Mouse (Mus musculus) cortical plate, adult 2 months (tissue): ENCODE measurements at regions not wholly inside any gene's neighbourhood (a gene's known extent, or its start where the extent isn't known, plus 50 kb on each side); places are given as distances from the start of the nearest gene placed in this dataset.

ENCODE experiments used
- H3K27ac ChIP-seq: fragments of 200-500 bp; 2 replicates; pipeline ENCODE4 v1.5.1; 2012; ENCODE audit warnings: low read length, control low read depth, inconsistent platforms; ENCODE audit not compliant: insufficient read depth
- H3K4me1 ChIP-seq: fragments of 200-500 bp; 2 replicates; pipeline ENCODE4 v1.6.1; 2011; ENCODE audit warnings: low read length; ENCODE audit not compliant: control insufficient read depth, insufficient read depth
- H3K4me3 ChIP-seq: fragments of 200-500 bp; 2 replicates; pipeline ENCODE4 v1.5.1; 2011; ENCODE audit warnings: mild to moderate bottlenecking, low read length, control low read depth; ENCODE audit not compliant: insufficient read depth
- CTCF ChIP-seq: fragments of 200-500 bp; IDR thresholded peaks from 2 replicates; pipeline ENCODE4 v1.5.1; 2011; ENCODE audit warnings: mild to moderate bottlenecking, control low read depth, low read length; ENCODE audit not compliant: insufficient read depth; ENCODE audit errors: extremely low read depth
- POLR2A ChIP-seq: fragments of 200-500 bp; IDR thresholded peaks from 2 replicates; pipeline ENCODE4 v1.6.1; 2011; ENCODE audit warnings: mild to moderate bottlenecking, low read length, control low read depth; ENCODE audit not compliant: insufficient read depth; ENCODE audit errors: extremely low read depth

GRCm38 (mm10) chr11:25538641-25539258 is 671.8 kb downstream of the 5730522E02Rik start:
- H3K4me3 ChIP-seq: no peak overlapping the region
- H3K4me1 ChIP-seq: no peaks in the 10 kb centered on the region
- no peak overlapping the region for H3K27ac ChIP-seq
- TF ChIP-seq POLR2A (no peak), CTCF (no peak)

GRCm38 (mm10) chr11:25536069-25536468 is 674.5 kb downstream of the 5730522E02Rik start:
- TF ChIP-seq CTCF (no peak), POLR2A (no peak)
- no peak overlapping the region for H3K4me3 ChIP-seq
- no peak overlapping the region for H3K27ac ChIP-seq
- H3K4me1 ChIP-seq: no peaks in the 10 kb centered on the region

- H3K27ac ChIP-seq: no peak overlapping the region
- no peak for TF ChIP-seq CTCF
- TF ChIP-seq POLR2A: no peak
- H3K4me1 ChIP-seq: no peaks in the 10 kb centered on the region
- no peak overlapping the region for H3K4me3 ChIP-seq
Observed at GRCm38 (mm10) chr11:25533081-25533480, 677.5 kb downstream of the 5730522E02Rik start.

DNA sequence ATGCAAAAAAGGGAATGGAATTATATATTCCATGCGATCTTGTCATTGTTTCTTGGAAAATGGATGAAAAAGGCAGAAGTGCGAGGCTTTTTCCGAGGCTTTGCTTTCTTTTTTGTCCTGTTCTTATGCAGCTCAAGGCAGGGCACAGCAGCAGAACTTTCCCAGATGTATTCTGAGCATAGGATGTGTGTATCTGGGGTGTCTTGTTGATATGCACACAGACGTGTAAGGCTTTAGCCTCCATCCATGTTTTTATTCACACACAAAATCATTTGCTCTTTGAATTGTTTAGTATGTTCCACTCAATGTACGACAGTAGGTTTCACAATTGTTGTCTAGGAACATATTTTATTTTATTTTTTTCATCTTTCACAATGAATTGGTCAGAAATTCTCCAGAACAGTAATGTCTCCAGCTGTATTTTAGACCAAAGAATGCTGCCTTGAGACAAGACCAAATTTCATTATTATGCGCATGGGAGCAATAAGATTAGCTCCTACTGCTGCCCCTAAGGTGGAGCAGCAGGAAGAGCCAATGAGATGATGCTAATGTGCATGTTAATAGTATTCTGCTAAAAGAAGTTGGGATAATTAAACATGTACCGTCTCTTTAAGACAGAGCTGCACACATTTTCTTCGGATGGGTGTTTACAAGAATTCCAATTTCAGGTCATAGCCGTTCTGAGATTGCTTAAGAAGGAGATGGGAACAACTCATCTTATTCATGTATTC is 678.7 kb downstream of the 5730522E02Rik start:
- H3K27ac ChIP-seq: no peak overlapping the region
- H3K4me3 ChIP-seq: no peak overlapping the region
- H3K4me1 ChIP-seq: no peaks in the 10 kb centered on the region
- TF ChIP-seq POLR2A (no peak), CTCF (no peak)

- H3K27ac ChIP-seq: no peak overlapping the region
- no peaks in the 10 kb centered on the region for H3K4me1 ChIP-seq
- TF ChIP-seq CTCF (no peak), POLR2A (no peak)
- H3K4me3 ChIP-seq: no peak overlapping the region
Observed at GRCm38 (mm10) chr11:25528056-25528455, 682.5 kb downstream of the 5730522E02Rik start.

DNA sequence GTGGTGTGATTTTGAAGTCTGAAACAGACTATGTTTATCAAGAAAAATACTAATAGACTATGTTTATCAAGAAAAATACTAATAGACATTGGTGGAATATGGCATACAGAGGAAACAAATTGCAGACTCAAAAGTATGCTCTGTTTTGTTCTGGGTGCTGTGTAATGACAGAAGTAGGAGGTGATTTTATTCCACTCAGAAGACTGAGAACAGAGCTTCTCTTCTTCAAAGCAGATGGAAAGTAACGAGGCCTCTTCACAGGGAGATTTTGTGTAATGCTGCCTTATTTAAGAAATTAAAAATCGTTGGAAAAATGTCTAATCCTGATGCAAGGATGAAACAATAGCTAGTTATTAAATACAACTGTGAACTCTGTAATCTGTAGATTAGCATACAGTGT is 691.7 kb downstream of the 5730522E02Rik start:
- H3K27ac ChIP-seq: no peak overlapping the region
- H3K4me1 ChIP-seq: no peaks in the 10 kb centered on the region
- no peak for TF ChIP-seq CTCF
- no peak for TF ChIP-seq POLR2A
- H3K4me3 ChIP-seq: no peak overlapping the region

- no peak for TF ChIP-seq CTCF
- no peak for TF ChIP-seq POLR2A
- Histone ChIP-seq H3K4me3 (no peak overlapping the region), H3K27ac (no peak overlapping the region), H3K4me1 (no peaks in the 10 kb centered on the region)
Observed at GRCm38 (mm10) chr11:25518131-25518530, 692.4 kb downstream of the 5730522E02Rik start.

GRCm38 (mm10) chr11:25505500-25505899 is 705.1 kb downstream of the 5730522E02Rik start:
- Histone ChIP-seq H3K4me3 (no peak overlapping the region), H3K4me1 (no peaks in the 10 kb centered on the region), H3K27ac (no peak overlapping the region)
- TF ChIP-seq POLR2A: no peak
- no peak for TF ChIP-seq CTCF

DNA sequence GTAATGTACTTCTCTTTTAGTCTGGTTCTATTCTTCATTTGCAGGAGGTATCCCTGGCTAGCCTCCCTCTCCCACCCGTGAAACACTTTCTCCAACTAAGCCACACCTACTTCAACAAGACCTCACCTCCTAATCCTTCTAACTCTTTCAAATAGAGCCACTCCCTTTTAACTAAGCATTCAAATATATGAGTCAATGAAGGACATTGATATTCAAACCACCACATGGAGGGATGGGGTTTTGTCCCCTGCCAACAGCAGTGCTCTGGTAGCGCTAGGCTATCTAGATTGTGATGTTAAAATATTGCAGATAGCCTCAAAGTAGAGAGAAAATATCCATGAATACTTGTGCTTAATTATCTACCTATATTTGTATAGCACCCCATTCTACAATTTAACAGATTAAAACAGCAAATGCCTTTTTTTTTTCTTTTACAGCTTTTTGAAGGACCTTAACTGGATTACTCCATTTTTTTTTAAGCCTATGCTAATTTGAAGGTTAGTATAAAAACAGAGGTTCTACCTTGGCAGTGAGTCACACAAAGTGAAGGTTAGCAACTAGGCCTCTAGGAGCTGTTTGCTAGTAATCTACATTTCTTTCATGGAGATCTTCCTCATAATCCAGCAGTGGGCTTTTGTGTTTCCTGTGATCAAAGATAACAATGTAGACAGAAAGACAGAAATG is 736.7 kb downstream of the 5730522E02Rik start:
- Histone ChIP-seq H3K4me3 (no peak overlapping the region), H3K4me1 (no peaks in the 10 kb centered on the region), H3K27ac (no peak overlapping the region)
- TF ChIP-seq POLR2A: no peak
- TF ChIP-seq CTCF: no peak
